Mouse (Mus musculus): ENCODE results near the gene Gm10488.
"Not testable (repeated sequence)": the region's sequence is repeated elsewhere in the genome, so short reads cannot be mapped to it uniquely, and the experiment has no call there.

The Gm10488 gene

DNA sequence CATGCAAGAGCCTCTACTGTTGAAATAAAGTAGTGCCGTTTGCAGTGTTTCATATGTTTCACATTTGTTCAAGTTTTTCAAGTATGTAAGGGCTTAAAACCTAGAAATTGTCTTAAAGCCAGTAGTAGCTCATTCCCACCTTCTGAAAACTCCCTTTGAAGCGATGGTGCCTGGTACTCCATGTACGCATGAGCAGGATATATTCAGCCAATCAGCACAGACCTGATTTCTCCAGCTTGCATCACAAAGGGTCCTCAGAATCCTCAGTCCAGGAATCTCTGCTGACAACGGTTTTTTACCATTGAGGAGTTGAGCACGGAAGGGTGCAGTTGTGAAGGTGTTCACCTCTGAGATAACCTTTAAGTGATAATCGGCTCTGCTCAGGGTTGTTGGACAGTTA is at the start of gene Gm10488:
TSS of gene Gm10488 (plus strand) at position 301 of the 400 bp plus-strand sequence.
- not testable (repeated sequence) for DNase-seq

Data from kidney, adult 11 months (tissue).